9 mouse cellular contexts compared by ENCODE assay signal in genomic region chr14:101517341-101517740, GRCm38 (mm10).
A peak's percentile ranks its signal among the peaks of the same experiment; 100 is the strongest.
DNase-seq lines count a peak whose midpoint lies in the region; ATAC-seq and TF ChIP-seq lines count a peak whose summit lies in the region.
"Had no signal": no experiment of that assay in that cellular context is flagged by ENCODE, and none has a peak within 500 bp of the region (broad histone marks: within the 10 kb centered on the region; RNA-seq: fewer than 3 reads in every experiment).

No protein-coding gene starts in this region.

- no peaks in the 10 kb centered on the region for H3K36me3 ChIP-seq in liver, embryonic 14.5 days (replicated peaks; ENCODE audit: control insufficient read depth, insufficient read depth, low read depth)
- H3K36me3 ChIP-seq: heart, embryonic 15.5 days had no signal

- TF ChIP-seq EP300 in liver, embryonic 14.5 days (IDR thresholded peaks at IDR 0.05; ENCODE audit: low read depth) = no peak

- ATAC-seq in liver, embryonic 14.5 days (ENCODE audit: insufficient read depth) = no peak

- no peaks in the 10 kb centered on the region for H3K4me1 ChIP-seq in liver, embryonic 14.5 days (replicated peaks; ENCODE audit: control insufficient read depth in 2 of 2, insufficient read depth in 2 of 2, low read length in 1 of 2)

- no peak overlapping the region for H3K4me2 ChIP-seq in liver, embryonic 14.5 days (ENCODE audit: low read depth)

- H3K9me3 ChIP-seq in liver, embryonic 14.5 days (ENCODE audit: control insufficient read depth, low read length) = no peaks in the 10 kb centered on the region
- H3K9me3 ChIP-seq: heart, embryonic 15.5 days had no signal

- peak; percentile 69 for DNase-seq in embryo, embryonic 10 days (ENCODE audit: low spot score)
- no peak for DNase-seq in embryo, embryonic 9.5 days (ENCODE audit: extremely low spot score)
- DNase-seq in liver, embryonic 14.5 days (ENCODE audit: low read depth in 3 of 3, low spot score in 3 of 3) = peak in 1 of 3 experiments; percentile 7
- DNase-seq in liver = no peak
- peak; percentile 57 for DNase-seq in adrenal gland, postnatal 14 days
- peak; percentile 45 for DNase-seq in heart, postnatal 4 days
- peak; percentile 47 for DNase-seq in retina, postnatal 1 day
- no peak for DNase-seq in spleen, postnatal 4 days (ENCODE audit: low spot score in 2 of 2)

- H3K4me3 ChIP-seq in liver, embryonic 14.5 days (ENCODE audit: insufficient read depth in 1 of 2, low read depth in 2 of 2, low read length in 2 of 2) = no peak overlapping the region

- H3K9ac ChIP-seq in liver, embryonic 14.5 days (replicated peaks) = no peak overlapping the region
- H3K9ac ChIP-seq: heart, embryonic 15.5 days had no signal

- TF ChIP-seq CTCF in liver, embryonic 14.5 days (IDR thresholded peaks at IDR 0.05; ENCODE audit: low read depth) = peak; percentile 54; the same call in 1 of the 2 replicates

- no peak overlapping the region for H3K27ac ChIP-seq in liver, embryonic 14.5 days

- H3K27me3 ChIP-seq in liver, embryonic 14.5 days (ENCODE audit: control insufficient read depth, insufficient read depth, low read length) = no peaks in the 10 kb centered on the region
- H3K27me3 ChIP-seq: heart, embryonic 15.5 days had no signal

- WGBS in liver, embryonic 14.5 days (ENCODE audit: insufficient replicate concordance) = 18% methylated on average over 5 of the region's 5 CpGs

Comparison
In these comparisons a context has a peak if more than half of its experiments do, and no peak if none do; other contexts are left out.
1. DNase-seq: peak in embryo, embryonic 10 days (single experiment), adrenal gland, postnatal 14 days (single experiment), heart, postnatal 4 days (single experiment) and retina, postnatal 1 day (single experiment); none in embryo, embryonic 9.5 days (single experiment), liver (single experiment) and spleen, postnatal 4 days (0 of 2).